ENCODE assay signal across 26 mouse cellular contexts in genomic region chr6:116854029-116854428, GRCm38 (mm10).
DNase-seq lines count a peak whose midpoint lies in the region; ATAC-seq and TF ChIP-seq lines count a peak whose summit lies in the region.
"Had no signal": no experiment of that assay in that cellular context is flagged by ENCODE, and none has a peak within 500 bp of the region (broad histone marks: within the 10 kb centered on the region; RNA-seq: fewer than 3 reads in every experiment).

No protein-coding gene starts in this region.

- H3K4me1 ChIP-seq in forebrain, embryonic 12.5 days, result no peaks in the 10 kb centered on the region
- H3K4me1 ChIP-seq in forebrain, embryonic 13.5 days, result no peaks in the 10 kb centered on the region; the same call in 1 of the 2 replicates
- no peaks in the 10 kb centered on the region for H3K4me1 ChIP-seq in hindbrain, postnatal 0 days (ENCODE audit: insufficient read depth, low read length)
- no peaks in the 10 kb centered on the region for H3K4me1 ChIP-seq in hindbrain, embryonic 13.5 days (replicated peaks)
- H3K4me1 ChIP-seq in midbrain, postnatal 0 days (ENCODE audit: insufficient read depth, low read length), result no peaks in the 10 kb centered on the region
- H3K4me1 ChIP-seq in midbrain, embryonic 15.5 days, result no peaks in the 10 kb centered on the region
- H3K4me1 ChIP-seq: embryonic facial prominence, embryonic 10.5 days; heart, embryonic 15.5 days; hindbrain, embryonic 10.5 days had no signal

- H3K27ac ChIP-seq in forebrain, embryonic 12.5 days, result no peak overlapping the region
- no peak overlapping the region for H3K27ac ChIP-seq in forebrain, embryonic 13.5 days
- no peak overlapping the region for H3K27ac ChIP-seq in hindbrain, postnatal 0 days
- H3K27ac ChIP-seq in hindbrain, embryonic 13.5 days, result no peak overlapping the region
- H3K27ac ChIP-seq in midbrain, postnatal 0 days (ENCODE audit: low read depth, low read length), result no peak overlapping the region
- no peak overlapping the region for H3K27ac ChIP-seq in midbrain, embryonic 15.5 days
- H3K27ac ChIP-seq: embryonic facial prominence, embryonic 10.5 days; embryonic facial prominence, embryonic 13.5 days; heart, embryonic 15.5 days; hindbrain, embryonic 10.5 days; hindbrain, embryonic 14.5 days had no signal

- no peak overlapping the region for H3K4me3 ChIP-seq in forebrain, embryonic 12.5 days (replicated peaks)
- H3K4me3 ChIP-seq in forebrain, embryonic 13.5 days, result no peak overlapping the region
- H3K4me3 ChIP-seq in hindbrain, postnatal 0 days (ENCODE audit: low read length), result no peak overlapping the region
- H3K4me3 ChIP-seq in hindbrain, embryonic 13.5 days, result no peak overlapping the region
- H3K4me3 ChIP-seq in midbrain, postnatal 0 days (ENCODE audit: low read depth, low read length), result no peak overlapping the region
- no peak overlapping the region for H3K4me3 ChIP-seq in midbrain, embryonic 15.5 days
- H3K4me3 ChIP-seq: embryonic facial prominence, embryonic 10.5 days; embryonic facial prominence, embryonic 13.5 days; erythroblast, embryonic 14.5 days; heart, embryonic 12.5 days; heart, embryonic 15.5 days; hindbrain, embryonic 10.5 days had no signal

- DNase-seq in hindbrain, postnatal 0 days (ENCODE audit: low spot score), result peak; percentile 7
- DNase-seq in midbrain, postnatal 0 days (ENCODE audit: low spot score), result no peak
- DNase-seq: adrenal gland, postnatal 10 days; adrenal gland, postnatal 36 days; cerebellum, adult 11-12 months; cerebellum, adult 8-10 months; cerebellum, postnatal 10 days; cerebellum, postnatal 36 days; embryo, embryonic 11 days; gastrocnemius, postnatal 25 days; heart, adult 18-20 months; heart, postnatal 10 days; heart, postnatal 36 days had no signal

- TF ChIP-seq CTCF in hindbrain, postnatal 0 days (IDR thresholded peaks at IDR 0.05; ENCODE audit: low read depth), result no peak
- TF ChIP-seq CTCF in midbrain, postnatal 0 days (IDR thresholded peaks at IDR 0.05), result peak; percentile 29; the same call in 1 of the 2 replicates

- WGBS in forebrain, embryonic 12.5 days, result 70% methylated on average over 6 of the region's 6 CpGs
- 56% methylated on average over 6 of the region's 6 CpGs for WGBS in forebrain, embryonic 13.5 days
- 48% methylated on average over 6 of the region's 6 CpGs for WGBS in hindbrain, postnatal 0 days
- 63% methylated on average over 6 of the region's 6 CpGs for WGBS in hindbrain, embryonic 13.5 days
- WGBS in midbrain, postnatal 0 days, result 53% methylated on average over 6 of the region's 6 CpGs
- WGBS in midbrain, embryonic 15.5 days, result 56% methylated on average over 6 of the region's 6 CpGs

- H3K27me3 ChIP-seq in forebrain, embryonic 12.5 days, result no peaks in the 10 kb centered on the region
- H3K27me3 ChIP-seq in forebrain, embryonic 13.5 days, result no peaks in the 10 kb centered on the region
- H3K27me3 ChIP-seq in hindbrain, postnatal 0 days (ENCODE audit: insufficient read depth, low read length), result no peaks in the 10 kb centered on the region
- no peaks in the 10 kb centered on the region for H3K27me3 ChIP-seq in hindbrain, embryonic 13.5 days
- H3K27me3 ChIP-seq in midbrain, postnatal 0 days (ENCODE audit: insufficient read depth, low read length), result no peaks in the 10 kb centered on the region
- no peaks in the 10 kb centered on the region for H3K27me3 ChIP-seq in midbrain, embryonic 15.5 days (replicated peaks)
- H3K27me3 ChIP-seq: embryonic facial prominence, embryonic 13.5 days; heart, embryonic 12.5 days; heart, embryonic 15.5 days; Patski had no signal

- H3K4me2 ChIP-seq in forebrain, embryonic 12.5 days, result no peak overlapping the region
- no peak overlapping the region for H3K4me2 ChIP-seq in forebrain, embryonic 13.5 days
- H3K4me2 ChIP-seq in hindbrain, postnatal 0 days (ENCODE audit: low read depth, low read length), result no peak overlapping the region
- no peak overlapping the region for H3K4me2 ChIP-seq in hindbrain, embryonic 13.5 days
- H3K4me2 ChIP-seq in midbrain, postnatal 0 days (ENCODE audit: low read depth, low read length, poor library complexity, severe bottlenecking), result no peak overlapping the region
- H3K4me2 ChIP-seq in midbrain, embryonic 15.5 days, result no peak overlapping the region
- H3K4me2 ChIP-seq: embryonic facial prominence, embryonic 13.5 days; heart, embryonic 12.5 days; heart, embryonic 15.5 days; hindbrain, embryonic 14.5 days had no signal

- H3K36me3 ChIP-seq in forebrain, embryonic 12.5 days (replicated peaks), result no peaks in the 10 kb centered on the region
- H3K36me3 ChIP-seq in forebrain, embryonic 13.5 days (ENCODE audit: poor library complexity, severe bottlenecking), result no peaks in the 10 kb centered on the region
- H3K36me3 ChIP-seq in hindbrain, postnatal 0 days (ENCODE audit: insufficient read depth, low read length), result no peaks in the 10 kb centered on the region
- H3K36me3 ChIP-seq in hindbrain, embryonic 13.5 days, result no peaks in the 10 kb centered on the region
- no peaks in the 10 kb centered on the region for H3K36me3 ChIP-seq in midbrain, postnatal 0 days (ENCODE audit: insufficient read depth, low read length)
- H3K36me3 ChIP-seq in midbrain, embryonic 15.5 days (replicated peaks), result no peaks in the 10 kb centered on the region
- H3K36me3 ChIP-seq: embryonic facial prominence, embryonic 10.5 days; embryonic facial prominence, embryonic 13.5 days; heart, embryonic 12.5 days; heart, embryonic 15.5 days; hindbrain, embryonic 10.5 days had no signal

- no peak overlapping the region for H3K9ac ChIP-seq in forebrain, embryonic 12.5 days
- no peak overlapping the region for H3K9ac ChIP-seq in forebrain, embryonic 13.5 days
- H3K9ac ChIP-seq in hindbrain, postnatal 0 days (replicated peaks; ENCODE audit: low read length), result no peak overlapping the region
- no peak overlapping the region for H3K9ac ChIP-seq in hindbrain, embryonic 13.5 days
- H3K9ac ChIP-seq in midbrain, postnatal 0 days (replicated peaks; ENCODE audit: low read length, poor library complexity, severe bottlenecking), result no peak overlapping the region
- no peak overlapping the region for H3K9ac ChIP-seq in midbrain, embryonic 15.5 days
- H3K9ac ChIP-seq: embryonic facial prominence, embryonic 13.5 days; heart, embryonic 12.5 days; heart, embryonic 15.5 days; hindbrain, embryonic 14.5 days had no signal

- H3K9me3 ChIP-seq in forebrain, embryonic 12.5 days, result no peaks in the 10 kb centered on the region
- H3K9me3 ChIP-seq in forebrain, embryonic 13.5 days (replicated peaks), result no peaks in the 10 kb centered on the region
- H3K9me3 ChIP-seq in hindbrain, postnatal 0 days (ENCODE audit: low read length), result no peaks in the 10 kb centered on the region
- no peaks in the 10 kb centered on the region; the same call in 1 of the 2 replicates for H3K9me3 ChIP-seq in hindbrain, embryonic 13.5 days
- no peaks in the 10 kb centered on the region for H3K9me3 ChIP-seq in midbrain, postnatal 0 days (ENCODE audit: low read length)
- no peaks in the 10 kb centered on the region for H3K9me3 ChIP-seq in midbrain, embryonic 15.5 days
- H3K9me3 ChIP-seq: embryonic facial prominence, embryonic 10.5 days; embryonic facial prominence, embryonic 13.5 days; heart, embryonic 12.5 days; heart, embryonic 15.5 days; hindbrain, embryonic 10.5 days had no signal

- ATAC-seq in forebrain, embryonic 12.5 days (ENCODE audit: low FRiP score), result peak; percentile 30; the same call in 1 of the 2 replicates
- no peak for ATAC-seq in forebrain, embryonic 13.5 days
- ATAC-seq in hindbrain, postnatal 0 days, result no peak
- no peak for ATAC-seq in hindbrain, embryonic 13.5 days (ENCODE audit: low FRiP score)
- ATAC-seq in midbrain, postnatal 0 days (ENCODE audit: low FRiP score), result no peak
- no peak for ATAC-seq in midbrain, embryonic 15.5 days (replicated peaks)
- no peak for ATAC-seq in megakaryocyte, adult 5-6 weeks (ENCODE audit: poor library complexity, severe bottlenecking)
- ATAC-seq: Patski had no signal
